Mouse (Mus musculus) forebrain, embryonic 13.5 days (tissue): ENCODE data around the gene Arl6ip5. TPM values are rescaled to one million over a fixed set of nuclear protein-coding genes. Genes with fewer than 3 reads are reported as not detected.

Experiments
- ATAC-seq: fragments of 200-750 bp; cut with Nextera tagmentation; 2 replicates; pipeline ENCODE4 v1.8.0; 2017
- H3K27ac ChIP-seq: fragments of 300-500 bp; sonication (generic); 2 replicates; pipeline ENCODE4 v1.5.1; 2015; ENCODE audit warnings: inconsistent platforms, mild to moderate bottlenecking, moderate library complexity
- H3K27me3 ChIP-seq: fragments of 300-500 bp; sonication (generic); 2 replicates; pipeline ENCODE4 v1.6.1; 2015; ENCODE audit warnings: mild to moderate bottlenecking, inconsistent platforms
- H3K36me3 ChIP-seq: fragments of 300-500 bp; sonication (generic); 2 replicates; pipeline ENCODE4 v1.6.1; 2015; ENCODE audit warnings: mild to moderate bottlenecking, inconsistent platforms; ENCODE audit not compliant: poor library complexity, severe bottlenecking
- H3K4me1 ChIP-seq: fragments of 300-500 bp; sonication (generic); 2 replicates; pipeline ENCODE4 v1.6.1; 2015; ENCODE audit warnings: inconsistent platforms
- H3K4me2 ChIP-seq: fragments of 300-500 bp; sonication (generic); 2 replicates; pipeline ENCODE4 v1.6.1; 2015; ENCODE audit warnings: inconsistent platforms, mild to moderate bottlenecking, moderate library complexity
- H3K4me3 ChIP-seq: fragments of 300-500 bp; sonication (generic); 2 replicates; pipeline ENCODE4 v1.5.1; 2015; ENCODE audit warnings: mild to moderate bottlenecking, inconsistent platforms
- H3K9ac ChIP-seq: fragments of 300-500 bp; sonication (generic); 2 replicates; pipeline ENCODE4 v1.6.1; 2015; ENCODE audit warnings: mild to moderate bottlenecking, inconsistent platforms
- H3K9me3 ChIP-seq: fragments of 300-500 bp; sonication (generic); replicated peaks from 2 replicates; pipeline ENCODE4 v1.6.1; 2016; ENCODE audit warnings: inconsistent platforms
- WGBS: fragments of 180-500 bp; shearing (Covaris S2); methylation state at CpG from one replicate; pipeline ENCODE4 v1.1.7; 2015; 5-methylcytosine and 5-hydroxymethylcytosine counted together
- polyA plus RNA-seq: library from polyadenylated mRNA; unstranded; fragments of >200 nt; fragmentation: Nextera tagmentation; extraction: Ambion mirVana; gene quantifications from 2 replicates; pipeline ENCODE4 v1.2.1, GENCODE M21; 2015

Arl6ip5 gene
- 81.1 and 83.9 TPM in 2 replicates for polyA plus RNA-seq

DNA sequence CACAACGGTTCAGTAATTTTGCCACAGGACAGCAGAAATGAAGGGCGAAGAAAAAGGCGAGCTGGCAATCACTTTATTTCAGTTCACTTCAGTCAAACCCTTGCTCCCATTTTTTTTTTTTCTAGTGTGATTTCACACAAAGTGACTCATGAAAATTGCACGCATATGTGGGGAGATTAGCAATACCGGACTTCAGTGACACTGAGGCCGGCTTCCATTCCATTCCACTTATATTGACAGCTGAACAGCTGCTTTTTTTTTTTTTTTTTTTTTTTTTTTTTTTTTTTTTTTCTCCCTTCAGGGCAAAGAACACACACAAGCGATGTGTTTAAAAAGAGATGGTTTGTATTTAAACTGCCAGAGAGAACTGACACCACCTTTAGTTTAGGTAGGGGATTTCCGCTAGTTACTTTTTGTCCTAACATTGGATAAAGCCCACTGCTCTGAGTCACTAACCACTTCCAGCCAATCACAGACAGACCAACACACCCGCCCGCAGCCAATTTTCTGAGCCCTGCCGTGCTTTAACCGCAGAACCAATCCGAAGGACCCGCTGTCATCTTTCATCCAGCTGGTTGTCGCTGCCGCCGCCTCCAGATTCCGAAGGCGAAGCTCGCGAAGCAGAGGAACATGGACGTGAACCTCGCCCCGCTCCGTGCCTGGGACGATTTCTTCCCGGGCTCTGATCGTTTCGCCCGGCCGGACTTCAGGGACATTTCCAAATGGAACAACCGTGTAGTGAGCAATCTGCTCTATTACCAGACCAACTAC lies at the start of gene Arl6ip5:
Gene Arl6ip5, plus strand, starts transcription at position 499 of the 771 bp plus-strand sequence.
- Histone ChIP-seq H3K4me1 (peaks cover 21% of the 10 kb centered on the region), H3K36me3 (peaks cover 11% of the 10 kb centered on the region; the same call in 1 of the 2 replicates), H3K9ac (peak within 1 kb of the TSS; percentile 79), H3K4me3 (peak within 1 kb of the TSS; percentile 71), H3K27ac (no peak within 1 kb of the TSS; the same call in 1 of the 2 replicates), H3K27me3 (no peaks in the 10 kb centered on the region), H3K4me2 (peak within 1 kb of the TSS; percentile 82), H3K9me3 (no peaks in the 10 kb centered on the region)
- 10% methylated on average over 32 of the region's 32 CpGs for WGBS
- ATAC-seq: peak; percentile 84

DNA sequence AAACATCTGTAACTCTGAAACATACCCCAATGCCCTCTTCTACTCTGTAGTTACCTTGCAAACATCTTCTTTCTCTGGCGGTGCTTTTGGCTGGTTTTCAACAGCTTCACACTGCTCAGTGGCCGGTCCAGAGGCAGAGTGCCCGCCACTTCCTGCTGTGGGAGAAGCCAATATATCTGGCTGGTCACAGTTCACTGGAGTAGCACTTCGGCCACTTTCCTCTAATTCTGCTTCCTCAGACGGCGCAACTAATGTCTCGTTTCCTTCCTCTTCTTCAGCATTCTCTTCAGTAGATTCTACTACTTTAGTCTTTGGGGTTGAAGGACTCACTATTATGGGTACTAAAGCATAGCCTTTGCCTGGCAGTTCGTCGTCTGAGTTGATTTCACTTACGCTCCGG lies 34.8 kb upstream of the Arl6ip5 start:
- Histone ChIP-seq H3K4me1 (peaks cover 19% of the 10 kb centered on the region), H3K4me2 (no peak overlapping the region), H3K27me3 (no peaks in the 10 kb centered on the region), H3K27ac (no peak overlapping the region), H3K4me3 (no peak overlapping the region), H3K36me3 (peaks cover 36% of the 10 kb centered on the region), H3K9ac (no peak overlapping the region), H3K9me3 (no peaks in the 10 kb centered on the region)
- no peak for ATAC-seq
- 91% methylated on average over 11 of the region's 11 CpGs for WGBS

DNA sequence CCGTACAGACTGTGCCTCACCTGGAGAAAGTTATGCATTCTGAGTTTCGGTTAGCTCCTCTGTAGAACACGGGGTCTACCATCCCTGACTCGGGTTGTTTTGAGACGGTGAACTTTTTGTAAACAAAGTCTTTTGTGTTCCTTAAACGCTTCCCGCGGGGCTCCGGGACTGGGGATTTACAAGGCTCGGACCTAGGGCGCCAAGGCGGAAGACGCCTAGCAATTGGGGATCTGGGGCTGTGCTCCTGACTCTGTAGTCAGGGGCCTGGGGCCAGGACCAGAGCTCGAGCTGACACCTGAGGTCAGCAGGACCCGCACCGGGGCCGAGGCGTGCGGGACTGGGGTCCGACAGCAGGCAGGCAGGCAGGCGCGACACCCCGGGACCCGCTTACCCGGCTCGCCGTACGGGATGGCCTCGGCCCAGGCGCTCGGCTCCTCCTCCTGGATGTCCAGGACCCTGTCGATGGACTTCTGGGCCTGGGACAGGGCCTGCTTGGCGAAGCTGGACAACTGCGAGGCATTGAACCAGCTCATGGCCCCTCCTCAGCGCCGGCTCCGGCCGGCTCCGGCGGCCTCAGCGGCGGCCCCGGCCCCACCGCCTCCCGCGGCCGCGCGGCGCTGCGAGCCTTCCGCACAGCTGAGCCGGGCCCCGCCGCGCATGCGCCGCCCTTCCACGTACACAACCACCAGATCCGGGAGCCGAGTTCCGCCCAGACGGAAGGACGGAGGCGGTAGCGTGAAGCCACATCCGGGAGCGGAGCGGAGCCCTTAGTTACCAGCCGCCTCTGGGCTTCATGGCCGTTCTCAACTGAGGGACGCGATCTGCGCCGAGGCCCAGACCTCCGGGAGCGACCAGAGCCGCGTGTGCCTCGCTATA lies 31.8 kb upstream of the Arl6ip5 start, which contains the start of gene Tmf1:
Gene Tmf1, minus strand, starts transcription at position 632 of the 876 bp plus-strand sequence.
- Histone ChIP-seq H3K27ac (peak within 1 kb of the TSS; percentile 88), H3K4me2 (peak within 1 kb of the TSS; percentile 63), H3K27me3 (no peaks in the 10 kb centered on the region), H3K36me3 (peaks cover 23% of the 10 kb centered on the region), H3K9me3 (no peaks in the 10 kb centered on the region), H3K4me1 (peaks cover 19% of the 10 kb centered on the region), H3K4me3 (peak within 1 kb of the TSS; percentile 92), H3K9ac (peak within 1 kb of the TSS; percentile 95)
- under 1% methylated on average over 62 of the region's 80 CpGs for WGBS
- ATAC-seq: peak; percentile 98

DNA sequence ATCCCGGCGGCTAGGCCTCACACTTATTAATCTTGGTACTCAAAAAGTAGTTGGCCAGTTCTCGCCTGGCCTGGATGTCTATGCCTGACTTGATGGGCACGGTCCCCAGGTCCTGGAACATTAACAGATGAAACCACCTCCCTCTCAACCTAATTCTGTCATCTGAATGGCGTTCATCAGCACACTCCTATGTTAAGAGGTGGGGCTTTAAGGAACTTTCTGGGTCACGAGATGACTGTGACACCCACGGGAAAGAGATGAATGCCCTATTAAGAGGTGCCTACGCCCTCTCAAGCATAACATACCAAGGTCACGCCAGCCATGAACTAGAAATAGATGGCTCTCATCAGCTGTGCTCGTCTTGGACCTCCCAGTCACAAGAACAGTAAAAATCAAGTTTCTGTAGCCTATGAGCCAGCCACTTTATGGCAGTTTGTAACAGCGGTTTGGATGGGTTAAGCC lies 31.1 kb upstream of the Arl6ip5 start:
- Histone ChIP-seq H3K4me2 (peak overlapping the region; percentile 63), H3K27me3 (no peaks in the 10 kb centered on the region), H3K27ac (peak overlapping the region; percentile 88), H3K4me3 (peak overlapping the region; percentile 92), H3K4me1 (peaks cover 19% of the 10 kb centered on the region), H3K9me3 (no peaks in the 10 kb centered on the region), H3K9ac (peak overlapping the region; percentile 95), H3K36me3 (peaks cover 27% of the 10 kb centered on the region)
- 16% methylated on average over 11 of the region's 11 CpGs for WGBS
- ATAC-seq: peak; percentile 59

DNA sequence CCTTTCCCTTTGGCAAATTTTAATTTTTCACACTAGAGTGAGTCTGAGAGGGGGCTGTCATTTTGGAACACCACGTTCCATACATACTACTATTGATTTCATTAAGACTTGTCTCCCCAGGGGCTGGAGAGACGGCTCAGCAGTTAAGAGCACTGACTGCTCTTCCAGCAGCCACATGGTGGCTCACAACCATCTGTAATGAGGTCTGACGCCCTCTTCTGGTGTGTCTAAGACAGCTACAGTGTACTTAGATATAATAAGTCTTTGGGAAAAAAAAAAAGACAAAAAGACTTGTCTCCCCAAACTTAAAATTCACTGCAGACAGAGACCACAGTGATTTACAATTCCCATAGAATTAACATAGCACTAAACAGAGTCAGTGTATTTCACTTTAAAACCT lies 10.1 kb upstream of the Arl6ip5 start:
- no peak for ATAC-seq
- Histone ChIP-seq H3K4me2 (no peak overlapping the region), H3K4me3 (no peak overlapping the region), H3K27me3 (no peaks in the 10 kb centered on the region), H3K9ac (no peak overlapping the region), H3K4me1 (peaks cover 19% of the 10 kb centered on the region), H3K9me3 (no peaks in the 10 kb centered on the region), H3K27ac (no peak overlapping the region), H3K36me3 (peaks cover 31% of the 10 kb centered on the region)
- WGBS: 65% methylated on average over 3 of the region's 3 CpGs

DNA sequence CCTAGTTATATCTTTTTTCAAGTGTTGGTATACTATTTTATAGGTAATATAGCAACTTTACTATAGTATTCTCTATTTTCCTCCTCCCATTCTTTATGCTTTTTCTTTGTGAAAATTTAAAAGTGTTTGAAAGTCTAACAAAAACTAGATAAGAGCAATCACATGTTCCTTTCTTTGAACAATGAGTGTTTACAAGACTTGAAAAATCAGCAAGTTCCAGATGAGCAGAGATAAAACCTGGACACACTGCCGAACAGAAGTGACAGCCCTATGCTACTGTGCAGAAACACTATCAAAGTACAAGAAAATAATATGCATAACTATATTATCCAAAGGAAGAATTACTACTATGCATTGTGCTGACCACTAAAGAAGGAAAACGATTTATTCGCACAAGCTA lies 8.0 kb upstream of the Arl6ip5 start:
- Histone ChIP-seq H3K9ac (no peak overlapping the region), H3K27me3 (no peaks in the 10 kb centered on the region), H3K4me3 (no peak overlapping the region), H3K36me3 (peaks cover 12% of the 10 kb centered on the region), H3K9me3 (no peaks in the 10 kb centered on the region), H3K4me1 (peaks cover 19% of the 10 kb centered on the region), H3K27ac (no peak overlapping the region), H3K4me2 (no peak overlapping the region)
- no peak for ATAC-seq
- WGBS: 95% methylated on average over 3 of the region's 3 CpGs

DNA sequence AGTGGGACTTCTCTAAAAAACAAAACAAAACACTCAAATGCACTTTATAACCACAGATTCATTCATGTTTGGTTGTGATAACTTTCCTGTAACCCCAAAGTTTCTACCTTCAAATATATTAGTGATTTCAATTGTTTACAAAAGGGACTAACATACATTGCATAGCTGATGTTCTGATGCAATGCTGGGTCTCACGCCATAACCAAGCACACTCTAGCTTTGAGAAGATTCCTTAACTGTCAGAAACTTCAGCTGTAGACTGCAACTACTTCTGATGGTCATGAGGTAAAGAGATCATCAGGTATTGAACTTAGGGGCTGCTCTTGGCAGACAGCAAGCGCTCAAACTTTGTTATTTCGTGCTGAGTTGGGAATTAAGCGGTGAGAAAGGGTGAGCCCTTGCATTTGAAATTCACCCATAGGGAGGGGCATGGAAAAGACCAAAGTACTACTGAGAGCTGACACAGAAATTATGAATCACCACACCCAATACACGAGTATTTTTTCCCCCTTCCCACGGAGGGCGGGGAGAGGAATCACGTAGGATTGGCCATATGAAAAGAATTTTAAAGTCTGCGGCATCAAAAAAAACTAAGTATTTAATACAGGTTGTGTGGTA lies 6.1 kb upstream of the Arl6ip5 start:
- ATAC-seq: no peak
- Histone ChIP-seq H3K9ac (peak overlapping the region; percentile 98), H3K4me3 (peak overlapping the region; percentile 97), H3K27ac (no peak overlapping the region), H3K36me3 (0 out of 2 replicates have a peak, but pooled peaks cover 2% of the 10 kb centered on the region), H3K4me2 (peak overlapping the region; percentile 76), H3K9me3 (no peaks in the 10 kb centered on the region), H3K27me3 (no peaks in the 10 kb centered on the region), H3K4me1 (peaks cover 19% of the 10 kb centered on the region)
- WGBS: 19% methylated on average over 9 of the region's 9 CpGs

DNA sequence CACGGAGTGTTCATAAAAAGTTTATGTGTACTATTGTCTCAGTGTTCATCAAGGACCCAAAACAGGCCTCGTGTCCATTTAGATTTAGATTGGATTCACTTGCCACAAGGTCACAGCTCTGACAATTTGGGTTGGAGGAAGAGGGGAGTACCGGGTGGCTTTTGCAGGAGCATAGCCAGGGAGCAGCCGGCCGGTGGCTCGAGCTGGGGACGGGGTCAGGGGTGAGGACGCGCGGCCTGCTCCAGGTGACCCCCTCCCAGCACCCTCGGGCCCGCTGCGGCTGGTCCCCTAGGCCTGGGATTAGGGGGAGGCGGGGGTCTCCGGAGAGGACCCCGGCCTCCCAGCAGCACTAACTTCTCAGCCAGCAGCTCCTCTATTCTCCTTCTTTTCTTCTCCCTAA lies 5.5 kb upstream of the Arl6ip5 start:
- 0% methylated on average over 15 of the region's 16 CpGs for whole genome bisulfite sequencing
- peak; percentile 48 for ATAC-seq
- peak overlapping the region; percentile 98 for H3K9ac ChIP-seq

DNA sequence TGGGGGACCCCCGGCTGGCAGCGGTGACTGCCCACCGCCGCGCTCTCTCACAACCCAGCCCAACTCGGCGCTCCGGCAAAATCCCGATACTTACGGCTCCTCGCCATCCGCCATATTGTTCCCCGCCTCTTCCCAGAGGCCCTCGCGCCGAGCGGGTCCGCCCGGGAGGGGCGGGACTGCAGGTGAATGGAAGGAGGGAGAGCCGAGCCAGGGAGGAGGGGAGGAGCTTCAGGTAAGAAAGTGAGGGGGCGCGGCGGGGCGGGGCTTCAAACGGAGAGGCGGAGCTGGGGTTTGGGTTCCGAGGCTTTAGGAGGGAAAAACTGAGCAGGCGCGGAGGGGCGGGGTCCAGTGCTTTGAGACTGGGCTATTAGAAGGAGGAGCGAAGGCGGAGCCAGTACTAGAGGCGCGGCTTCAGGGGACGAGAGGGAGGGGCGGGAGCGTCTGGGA lies 5.0 kb upstream of the Arl6ip5 start, which contains the start of gene Uba3:
Gene Uba3, minus strand, starts transcription at position 209 of the 447 bp plus-strand sequence.
- Histone ChIP-seq H3K9me3 (no peaks in the 10 kb centered on the region), H3K36me3 (0 out of 2 replicates have a peak, but pooled peaks cover 2% of the 10 kb centered on the region), H3K4me3 (peak within 1 kb of the TSS; percentile 97), H3K9ac (peak within 1 kb of the TSS; percentile 98), H3K27me3 (no peaks in the 10 kb centered on the region), H3K4me1 (peaks cover 19% of the 10 kb centered on the region), H3K4me2 (peak within 1 kb of the TSS; percentile 76), H3K27ac (peak within 1 kb of the TSS; percentile 86)
- peak; percentile 97 for ATAC-seq
- WGBS: 0% methylated on average over 36 of the region's 38 CpGs

More for the DNA sequence above, 5.5 kb upstream of the Arl6ip5 start:
- Histone ChIP-seq H3K9me3 (no peaks in the 10 kb centered on the region), H3K4me1 (peaks cover 19% of the 10 kb centered on the region), H3K4me3 (peak overlapping the region; percentile 97), H3K4me2 (peak overlapping the region; percentile 76), H3K36me3 (0 out of 2 replicates have a peak, but pooled peaks cover 2% of the 10 kb centered on the region), H3K27me3 (no peaks in the 10 kb centered on the region), H3K27ac (peak overlapping the region; percentile 86)

DNA sequence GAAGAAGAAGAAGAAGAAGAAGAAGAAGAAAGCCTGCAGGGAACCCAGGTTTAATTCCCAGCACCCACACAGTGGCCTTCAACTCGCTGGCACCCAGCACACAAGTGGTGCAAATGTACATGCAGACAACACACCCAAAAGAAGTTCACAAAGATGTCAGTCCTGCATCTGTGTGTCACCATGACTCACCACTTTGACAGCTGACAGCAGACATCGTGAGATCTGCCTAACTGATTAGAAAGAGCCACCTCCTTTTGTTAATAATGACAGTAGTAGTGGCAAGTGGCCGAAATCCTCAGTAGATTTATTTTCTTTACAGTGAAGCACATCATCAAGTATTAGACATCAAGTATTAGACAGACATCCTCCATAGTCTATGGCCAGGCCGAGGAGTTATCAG lies 3.4 kb upstream of the Arl6ip5 start:
- H3K27ac ChIP-seq: no peak overlapping the region
- H3K9ac ChIP-seq: no peak overlapping the region
- H3K36me3 ChIP-seq: no peaks in the 10 kb centered on the region
- ATAC-seq: no peak
- peaks cover 28% of the 10 kb centered on the region for H3K4me1 ChIP-seq
- H3K9me3 ChIP-seq: no peaks in the 10 kb centered on the region
- H3K4me2 ChIP-seq: no peak overlapping the region
- H3K4me3 ChIP-seq: no peak overlapping the region
- WGBS: 86% methylated on average over 4 of the region's 4 CpGs
- no peaks in the 10 kb centered on the region for H3K27me3 ChIP-seq

DNA sequence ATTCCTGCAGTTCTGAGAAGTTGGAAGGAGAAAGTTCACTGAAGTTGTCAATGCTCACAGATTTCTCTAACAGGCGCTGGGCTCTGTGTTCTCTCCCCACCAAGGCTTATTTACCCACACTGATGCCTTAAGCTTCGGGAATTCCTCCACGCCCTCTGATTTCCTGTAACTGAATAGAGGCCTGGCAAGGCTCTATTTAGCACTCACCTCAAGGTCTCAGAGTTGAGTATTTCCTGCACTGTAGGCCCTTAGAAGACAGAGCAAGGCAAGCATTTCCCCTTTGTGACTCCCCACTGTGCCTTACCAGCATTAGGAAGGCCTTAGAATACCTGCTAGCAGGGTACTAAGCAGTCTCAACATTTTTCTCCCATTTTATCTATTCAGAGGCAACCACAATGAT lies 2.1 kb upstream of the Arl6ip5 start:
- H3K4me2 ChIP-seq: no peak overlapping the region
- peaks cover 33% of the 10 kb centered on the region for H3K4me1 ChIP-seq
- no peak overlapping the region for H3K9ac ChIP-seq
- H3K27ac ChIP-seq: no peak overlapping the region
- H3K9me3 ChIP-seq: no peaks in the 10 kb centered on the region
- ATAC-seq: no peak
- WGBS: 32% methylated on average over 3 of the region's 3 CpGs
- H3K4me3 ChIP-seq: no peak overlapping the region
- H3K36me3 ChIP-seq: no peaks in the 10 kb centered on the region
- no peaks in the 10 kb centered on the region for H3K27me3 ChIP-seq
